Mouse (Mus musculus) adrenal gland (tissue): ENCODE results near the gene Dao.

ENCODE experiments used
- intact Hi-C: fragments of 180-260 bp; cut with DNase I; formaldehyde crosslinking; loops from one replicate; pipeline ENCODE4 v1.15.1; 2025

Dao gene

GRCm38 (mm10) chr5:114027217-114027944 is 23.9 kb downstream of the Dao start:
- intact Hi-C loops = no loop called here

DNA sequence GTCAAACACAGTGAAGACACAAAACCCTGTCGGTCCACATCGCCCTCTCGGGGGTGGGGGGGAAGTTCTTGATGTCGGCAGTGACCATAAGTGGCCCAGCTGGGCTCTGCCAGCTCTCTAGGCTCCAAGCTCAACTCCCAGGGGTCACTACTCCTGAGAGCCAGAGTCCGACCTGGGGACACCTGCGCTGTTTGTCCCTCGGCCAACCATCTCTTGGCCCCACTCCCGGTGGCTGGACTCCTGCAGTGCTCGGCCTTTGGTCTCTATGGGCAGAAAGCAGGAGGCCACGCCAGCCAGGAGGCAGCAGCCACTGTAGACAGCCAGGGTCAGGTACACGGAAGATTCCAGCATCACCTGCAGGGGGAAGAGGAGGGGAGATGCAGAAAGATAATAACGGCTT is 24.6 kb downstream of the Dao start:
- intact Hi-C loops = no loop called here

DNA sequence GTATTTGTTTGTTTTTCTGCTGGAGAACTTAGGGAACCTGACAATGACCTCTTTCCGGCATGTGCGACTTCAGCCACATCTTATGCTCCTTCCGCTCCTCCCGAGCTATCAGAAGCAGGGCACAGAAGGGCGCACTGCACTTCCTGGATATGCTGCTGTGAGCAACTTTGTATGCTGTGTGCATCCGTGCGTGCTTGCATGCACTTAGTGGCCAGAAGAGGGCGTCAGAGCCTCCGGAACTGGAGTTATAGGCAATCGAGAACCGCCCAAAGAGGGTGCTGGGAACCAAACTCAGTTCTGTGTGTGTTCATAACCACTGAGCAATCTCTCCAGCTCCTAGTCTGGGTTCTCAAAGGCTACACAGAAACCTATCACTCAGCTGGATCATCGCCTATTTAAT is 27.1 kb downstream of the Dao start:
- intact Hi-C loops = no loop called here

DNA sequence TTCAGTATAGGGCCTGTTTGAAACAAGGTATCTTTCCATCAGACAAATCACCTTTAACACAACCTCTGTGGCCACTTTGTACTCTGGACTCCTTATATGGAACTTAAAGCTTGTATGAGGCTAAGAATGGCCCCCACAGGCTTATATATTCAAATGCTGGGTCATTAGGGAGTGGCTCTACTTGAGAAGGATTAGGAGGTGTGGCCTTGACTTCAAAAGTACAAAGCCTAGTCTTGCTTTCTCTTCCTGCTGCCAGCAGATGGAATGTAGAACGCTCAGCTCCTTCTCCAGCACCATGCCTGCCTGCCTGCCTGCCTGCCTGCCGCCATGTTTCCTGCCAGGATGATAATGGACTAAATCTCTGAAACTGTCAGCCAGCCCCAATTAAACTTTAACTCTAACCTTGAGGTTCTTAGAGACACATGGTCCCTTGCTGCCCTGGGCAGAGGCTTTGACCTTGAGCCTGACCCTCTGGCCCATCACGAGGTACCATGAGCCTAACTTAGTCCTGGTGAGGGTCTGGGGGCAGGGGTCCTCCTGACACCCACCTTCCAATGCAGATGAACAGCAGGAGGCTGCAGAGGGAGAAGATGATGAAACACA is 28.8 kb downstream of the Dao start:
- intact Hi-C loops = no loop called here

DNA sequence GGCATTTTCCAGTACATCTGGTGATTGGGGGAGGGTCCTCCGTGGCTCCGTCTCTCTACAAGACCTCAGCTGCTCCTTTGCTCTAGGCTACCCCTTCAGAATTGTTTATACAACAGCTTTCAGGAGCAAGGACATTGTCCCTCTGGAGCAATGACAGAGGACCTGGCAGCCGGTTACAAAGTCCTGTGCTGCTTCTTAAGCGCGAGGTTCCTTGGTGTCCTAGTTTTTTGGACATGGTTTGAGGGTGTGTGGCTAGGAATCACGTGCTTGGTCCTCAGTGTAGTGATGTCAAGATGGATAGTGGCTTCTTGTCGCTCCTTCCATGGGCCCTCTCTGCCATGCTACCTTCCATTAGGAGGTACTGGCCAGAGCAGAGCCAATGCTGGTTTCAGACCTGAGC is 30.9 kb downstream of the Dao start:
- intact Hi-C loops = no loop called here

DNA sequence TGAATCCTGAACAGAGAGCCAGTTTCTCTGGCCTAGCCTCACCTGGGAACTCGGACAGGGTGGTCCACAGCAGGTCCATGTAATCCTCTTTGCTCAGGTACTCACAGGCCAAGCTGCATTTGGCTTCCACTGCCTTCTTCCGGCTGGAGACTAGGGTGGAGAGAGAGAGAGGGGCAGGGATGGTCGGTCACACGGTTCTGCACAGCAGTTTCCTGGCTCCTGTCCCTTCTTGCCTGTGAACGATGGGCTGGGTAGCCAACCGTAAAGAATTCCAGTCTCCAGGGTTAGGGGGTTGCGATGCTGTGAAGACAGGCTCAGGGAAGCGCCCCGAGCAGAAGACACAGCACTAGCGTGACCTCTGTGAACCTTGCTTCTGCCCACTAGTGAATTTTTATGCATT is 31.6 kb downstream of the Dao start:
- intact Hi-C loops = no loop called here

DNA sequence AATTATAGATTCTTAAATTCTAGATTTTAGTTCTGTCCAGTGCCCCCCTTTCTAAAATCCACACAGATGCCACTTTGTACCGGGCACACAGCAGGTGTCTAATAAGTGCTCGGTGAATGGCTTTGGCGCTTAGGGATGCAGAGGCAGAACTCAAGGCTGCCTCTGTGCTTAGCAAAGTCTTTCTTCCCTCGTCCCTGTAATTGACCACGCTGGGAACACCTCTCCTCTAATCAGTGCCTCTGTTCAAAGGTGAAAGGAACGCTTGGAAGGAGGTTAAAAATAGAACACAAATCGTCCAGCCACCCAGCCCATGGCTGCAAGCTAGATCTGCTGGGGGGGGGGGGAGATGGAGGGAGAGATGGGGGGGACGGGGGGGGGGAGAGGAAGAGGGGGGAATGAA is 37.0 kb downstream of the Dao start:
- intact Hi-C loops = loop anchor here (10.0 kb wide), 1 partner anchor 264 kb away; no protein-coding TSS in a partner anchor

DNA sequence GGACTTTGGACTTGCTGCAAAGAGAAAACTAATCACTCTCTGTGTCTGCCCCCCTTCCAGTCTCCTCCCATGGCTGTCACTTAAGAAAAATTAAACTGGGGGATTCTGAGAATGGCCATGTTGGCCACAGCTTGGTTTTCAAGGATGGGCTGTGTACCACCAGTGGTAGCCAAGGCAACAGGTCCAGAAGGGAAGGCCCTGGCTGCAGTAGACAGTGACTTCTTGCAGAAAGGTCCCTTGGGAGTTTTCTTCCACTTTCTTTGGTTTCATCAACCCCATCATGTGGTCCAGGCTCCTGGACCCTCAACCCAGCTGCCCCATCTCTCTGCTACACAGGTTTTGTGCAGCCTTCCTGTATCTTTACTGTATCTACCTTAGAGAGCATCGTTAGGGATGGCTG is 37.4 kb downstream of the Dao start:
- intact Hi-C loops = loop anchor here (10.0 kb wide), 1 partner anchor 264 kb away; no protein-coding TSS in a partner anchor

DNA sequence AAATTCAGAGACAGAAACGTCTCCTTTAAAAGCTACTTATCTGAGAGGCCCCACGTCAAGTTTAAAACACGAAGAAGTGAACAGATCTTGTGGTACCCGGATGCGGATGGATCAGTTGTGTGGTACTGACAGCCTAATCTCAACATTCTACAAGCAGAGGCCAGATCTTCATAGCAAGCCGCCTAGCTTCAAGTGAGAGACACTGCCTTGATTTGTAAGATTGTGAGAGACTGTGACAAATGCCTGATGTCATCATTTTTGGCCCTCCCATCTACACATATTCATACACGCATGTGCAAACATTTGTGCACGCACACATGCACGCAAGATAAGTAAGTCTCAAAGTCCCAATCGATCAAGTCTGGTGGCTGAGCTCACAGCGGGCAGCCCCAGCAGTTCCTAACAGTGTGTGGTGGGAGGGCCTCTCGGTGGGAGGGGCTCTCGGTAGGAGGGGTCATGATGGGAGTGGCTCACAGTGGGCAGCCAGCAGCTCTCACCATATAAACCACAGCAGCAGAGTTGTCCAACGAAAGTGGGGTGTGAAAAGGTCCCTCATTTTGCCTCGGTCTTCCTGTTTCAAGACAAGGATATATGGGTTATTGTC is 37.9 kb downstream of the Dao start:
- intact Hi-C loops = loop anchor here (10.0 kb wide), 1 partner anchor 263 kb away; no protein-coding TSS in a partner anchor

DNA sequence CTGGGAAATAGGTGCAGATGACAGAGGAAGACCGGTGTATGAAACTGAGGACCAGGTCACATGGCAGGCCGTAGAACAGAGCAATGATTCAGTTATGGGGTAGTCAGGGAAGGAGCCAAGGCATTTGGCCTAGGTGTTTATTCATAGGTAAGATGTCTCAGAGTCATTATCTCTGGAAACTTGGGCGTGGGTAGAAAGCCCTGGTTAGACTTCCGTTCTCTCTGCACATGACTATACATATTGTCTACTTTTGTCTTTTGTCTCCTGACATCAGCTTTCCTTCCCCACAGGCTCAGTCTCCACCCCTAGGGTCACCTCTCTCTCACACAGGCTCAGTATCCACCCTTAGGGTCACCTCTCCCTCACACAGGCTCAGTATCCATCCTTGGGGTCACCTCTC is 40.3 kb downstream of the Dao start:
- intact Hi-C loops = loop anchor here (10.0 kb wide), 1 partner anchor 261 kb away; no protein-coding TSS in a partner anchor

- intact Hi-C loops = loop anchor here (5.0 to 10.0 kb wide), 3 partner anchors 62 to 260 kb away; no protein-coding TSS in a partner anchor
These were observed 41.6 kb downstream of the Dao start for GRCm38 (mm10) chr5:114045134-114045533.

- intact Hi-C loops = loop anchor here (2.0 to 10.0 kb wide), 4 partner anchors 61 to 259 kb away; no protein-coding TSS in a partner anchor
These were observed 42.6 kb downstream of the Dao start for GRCm38 (mm10) chr5:114046151-114046550.

- intact Hi-C loops = loop anchor here (2.0 to 10.0 kb wide), 4 partner anchors 61 to 258 kb away; no protein-coding TSS in a partner anchor
These were observed 43.1 kb downstream of the Dao start for GRCm38 (mm10) chr5:114046604-114047003.

DNA sequence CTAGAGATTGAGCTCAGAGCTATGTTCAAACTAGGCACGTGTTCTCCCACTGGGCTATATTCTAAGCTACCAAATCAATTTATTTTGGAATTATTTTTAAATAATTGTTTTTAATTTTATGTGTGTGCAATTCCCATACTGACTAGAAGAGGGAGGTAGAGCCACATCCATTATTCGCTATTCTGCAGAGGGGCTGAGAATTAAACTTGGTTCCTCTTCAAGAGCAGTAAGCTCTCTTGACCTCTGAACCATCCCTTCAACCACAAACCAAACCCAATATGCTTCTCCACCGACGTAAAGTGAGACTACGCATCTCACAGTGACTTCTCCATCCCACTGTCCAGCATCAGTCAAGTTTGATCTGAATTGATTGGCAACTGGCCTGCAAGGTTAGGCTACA is 43.7 kb downstream of the Dao start:
- intact Hi-C loops = loop anchor here (2.0 to 10.0 kb wide), 4 partner anchors 60 to 258 kb away; no protein-coding TSS in a partner anchor

- intact Hi-C loops = loop anchor here (5.0 to 10.0 kb wide), 3 partner anchors 58 to 256 kb away; no protein-coding TSS in a partner anchor
These were observed 45.3 kb downstream of the Dao start for GRCm38 (mm10) chr5:114048731-114049308.

GRCm38 (mm10) chr5:114052246-114052761 is 48.8 kb downstream of the Dao start:
- intact Hi-C loops = loop anchor here (5.0 kb wide), 1 partner anchor 75 kb away; the partner anchor contains the start of gene Alkbh2

DNA sequence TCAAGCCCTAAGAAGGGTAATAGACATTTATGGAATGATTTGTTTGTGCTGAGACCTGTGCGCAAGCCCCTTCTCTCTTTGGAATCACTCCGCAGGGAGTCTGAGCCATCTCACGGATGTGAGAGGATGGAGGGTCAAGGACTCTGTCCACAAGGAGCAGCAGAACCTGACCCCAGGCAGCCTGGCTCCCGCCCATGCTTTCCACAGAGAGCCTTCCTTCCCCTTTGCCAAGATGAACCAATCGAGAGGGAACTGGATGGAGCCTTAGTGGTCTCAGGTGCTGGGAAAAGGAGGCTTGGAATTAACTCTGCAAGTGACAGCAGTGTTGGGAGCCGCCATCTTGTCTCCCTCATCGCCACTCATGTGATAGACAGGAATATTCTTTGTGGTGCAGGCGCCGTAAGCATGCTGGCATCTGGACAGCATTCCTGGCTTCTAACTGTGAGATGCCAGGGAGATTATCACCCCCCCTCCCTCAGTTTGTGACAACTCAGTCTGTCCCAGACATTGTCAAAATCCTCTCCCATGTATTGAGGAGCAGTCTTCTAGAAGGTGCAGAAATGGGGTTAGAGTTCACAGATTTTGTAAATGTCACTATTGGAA is 53.7 kb downstream of the Dao start:
- intact Hi-C loops = no loop called here

DNA sequence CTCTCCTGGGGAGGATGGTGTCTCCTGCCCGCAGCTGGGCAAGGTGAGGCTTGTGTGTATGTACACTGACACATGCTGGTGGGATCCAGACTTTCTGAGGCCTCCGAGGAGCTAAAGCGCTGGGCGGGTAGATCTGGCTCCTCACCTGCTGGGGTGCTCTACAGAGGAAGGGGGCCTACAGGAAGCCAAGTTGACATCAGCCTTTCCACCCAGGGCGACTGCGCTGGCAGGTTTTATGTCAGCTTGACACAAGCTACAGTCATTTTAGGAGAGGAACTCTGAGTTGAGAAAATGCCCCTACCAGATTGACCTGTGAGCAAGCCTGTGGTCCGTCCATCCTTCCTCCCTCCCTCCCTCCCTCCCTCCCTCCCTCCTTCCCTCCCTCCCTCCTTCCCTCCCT is 58.2 kb downstream of the Dao start:
- intact Hi-C loops = no loop called here

GRCm38 (mm10) chr5:114063958-114064357 is 60.5 kb downstream of the Dao start:
- intact Hi-C loops = no loop called here

DNA sequence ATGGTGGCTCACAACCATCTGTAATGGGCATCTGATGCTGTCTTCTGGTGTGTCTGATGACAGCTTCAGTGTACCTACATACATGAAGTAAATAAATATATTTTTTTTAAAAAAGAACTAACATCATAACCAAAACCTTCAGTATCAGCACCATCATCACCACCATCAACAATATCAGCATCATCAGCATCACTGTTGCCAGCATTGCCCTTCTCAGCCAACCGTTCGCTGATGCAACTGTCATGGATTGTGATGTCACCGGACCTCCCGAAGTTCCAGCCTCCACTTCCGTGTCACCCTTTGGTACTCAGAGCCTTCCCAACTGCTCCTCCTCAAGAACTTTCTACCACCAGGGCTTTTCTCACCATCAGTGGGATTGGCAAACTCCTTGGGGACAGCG is 61.7 kb downstream of the Dao start, which contains the start of gene Usp30:
Gene Usp30 (plus strand): TSS at position 301 of the 400 bp plus-strand sequence.
- intact Hi-C loops = no loop called here

GRCm38 (mm10) chr5:114066601-114067000 is 63.1 kb downstream of the Dao start:
- intact Hi-C loops = no loop called here
